Mouse (Mus musculus) forebrain, embryonic 14.5 days (tissue): ENCODE results near the gene Slc16a9. TPM values are rescaled to one million over a fixed set of nuclear protein-coding genes. Genes with fewer than 3 reads are reported as not detected.

Source experiments
- ATAC-seq: fragments of 200-750 bp; cut with Nextera tagmentation; 2 replicates; pipeline ENCODE4 v1.8.0; 2017; ENCODE audit warnings: mild to moderate bottlenecking, moderate library complexity
- DNase-seq: peaks from one replicate; pipeline ENCODE4 v3.0.0-alpha.2; 2015; ENCODE audit warnings: low spot score
- H3K27ac ChIP-seq: fragments of 300-500 bp; sonication (generic); 2 replicates; pipeline ENCODE4 v1.5.1; 2014; ENCODE audit warnings: low read depth, mild to moderate bottlenecking, control low read depth, low read length, moderate library complexity
- H3K27me3 ChIP-seq: fragments of 300-500 bp; sonication (generic); replicated peaks from 2 replicates; pipeline ENCODE4 v1.6.1; 2014; ENCODE audit warnings: low read length, control low read depth, mixed read lengths; ENCODE audit not compliant: control insufficient read depth, insufficient read depth
- H3K36me3 ChIP-seq: fragments of 300-500 bp; sonication (generic); 2 replicates; pipeline ENCODE4 v1.6.1; 2014; ENCODE audit warnings: low read length, control low read depth; ENCODE audit not compliant: control insufficient read depth, insufficient read depth
- H3K4me1 ChIP-seq: fragments of 300-500 bp; sonication (generic); 2 replicates; pipeline ENCODE4 v1.6.1; 2014; ENCODE audit warnings: antibody characterized with exemption, low read length, control low read depth; ENCODE audit not compliant: control insufficient read depth, insufficient read depth
- H3K4me2 ChIP-seq: fragments of 300-500 bp; sonication (generic); 2 replicates; pipeline ENCODE4 v1.6.1; 2014; ENCODE audit warnings: mild to moderate bottlenecking, control low read depth, low read length
- H3K4me3 ChIP-seq: fragments of 300-500 bp; sonication (generic); 2 replicates; pipeline ENCODE4 v1.5.1; 2014; ENCODE audit warnings: low read depth, low read length, control low read depth
- H3K9ac ChIP-seq: fragments of 300-500 bp; sonication (generic); 2 replicates; pipeline ENCODE4 v1.6.1; 2014; ENCODE audit warnings: mild to moderate bottlenecking, low read length, control low read depth, moderate library complexity
- H3K9me3 ChIP-seq: fragments of 300-500 bp; sonication (generic); replicated peaks from 2 replicates; pipeline ENCODE4 v1.6.1; 2016; ENCODE audit warnings: low read length, control low read depth, mixed read lengths; ENCODE audit not compliant: control insufficient read depth
- WGBS: fragments of 180-500 bp; shearing (Covaris S2); extraction: QIAGEN DNeasy Blood & Tissue Kit; methylation state at CpG from one replicate; pipeline ENCODE4 v1.1.7; 2014; 5-methylcytosine and 5-hydroxymethylcytosine counted together
- polyA plus RNA-seq: library from polyadenylated mRNA; unstranded; fragments of >200 nt; fragmentation: Nextera tagmentation; extraction: Ambion mirVana; gene quantifications from 2 replicates; pipeline ENCODE4 v1.2.1, GENCODE M21; 2014

The Slc16a9 gene
- polyA plus RNA-seq, 1 experiment from 2014 or later = 1.4 TPM

DNA sequence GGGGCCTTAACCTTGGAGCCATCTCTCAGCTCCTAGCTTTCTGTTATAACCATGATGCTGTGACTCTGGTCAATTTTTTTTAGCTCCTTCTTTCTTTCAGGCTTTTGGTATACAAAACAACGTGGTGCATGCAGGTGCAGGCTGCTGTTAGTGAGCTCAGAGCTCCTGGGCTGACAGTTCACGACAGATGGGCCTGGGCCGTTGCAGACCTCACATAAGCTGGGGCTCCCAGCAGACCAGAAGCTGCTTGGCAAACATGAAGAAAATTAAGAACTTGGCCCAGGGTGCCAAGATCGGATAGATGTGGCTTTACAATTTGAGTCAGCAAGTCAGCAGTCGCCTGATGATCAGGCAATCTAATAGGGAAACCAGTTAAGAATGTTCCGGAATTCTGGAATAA, 82.4 kb downstream of the Slc16a9 start:
- ATAC-seq (no peak), DNase-seq (no peak)
- WGBS = 90% methylated on average over 6 of the region's 6 CpGs

DNA sequence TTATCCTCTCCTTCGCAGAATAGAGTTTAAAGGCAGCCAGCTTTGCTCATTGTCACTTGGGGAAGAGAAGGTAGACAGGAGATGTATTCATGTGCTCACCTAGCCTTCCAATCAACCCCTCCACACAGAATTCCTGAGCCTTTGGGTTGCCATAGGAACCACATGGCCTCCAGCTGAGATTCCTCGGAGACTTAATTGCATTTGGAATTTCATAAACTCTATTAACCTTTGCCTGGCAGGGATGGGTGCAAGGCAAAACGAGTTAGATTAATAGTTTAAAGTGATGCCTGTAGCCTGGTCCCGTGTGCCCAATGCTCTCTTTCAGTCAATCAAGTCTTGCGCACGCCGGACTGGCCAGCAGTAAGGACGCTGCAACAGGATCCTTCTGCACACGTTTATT, 83.2 kb downstream of the Slc16a9 start:
- Histone ChIP-seq H3K9me3 (no peaks in the 10 kb centered on the region), H3K9ac (no peak overlapping the region), H3K27ac (no peak overlapping the region), H3K4me2 (no peak overlapping the region), H3K27me3 (no peaks in the 10 kb centered on the region), H3K36me3 (no peaks in the 10 kb centered on the region), H3K4me3 (no peak overlapping the region), H3K4me1 (no peaks in the 10 kb centered on the region)
- WGBS = 69% methylated on average over 9 of the region's 9 CpGs
- DNase-seq (peak; percentile 54), ATAC-seq (no peak)

More for the DNA sequence above, 82.4 kb downstream of the Slc16a9 start:
- Histone ChIP-seq H3K4me3 (no peak overlapping the region), H3K9ac (no peak overlapping the region), H3K4me1 (no peaks in the 10 kb centered on the region), H3K9me3 (no peaks in the 10 kb centered on the region), H3K4me2 (no peak overlapping the region), H3K27me3 (no peaks in the 10 kb centered on the region), H3K36me3 (no peaks in the 10 kb centered on the region), H3K27ac (no peak overlapping the region; the same call in 1 of the 2 replicates)

Other genes with a start within 250 kb of the Slc16a9 start
- 22.8 and 25.8 TPM in 2 replicates for gene Ccdc6, start 148.0 kb upstream of the Slc16a9 start, polyA plus RNA-seq
- 0.83 TPM in 1 of 2 replicates, not detected in the other for gene Mrln, start 40.4 kb upstream of the Slc16a9 start, polyA plus RNA-seq
- 20.8 and 25.3 TPM in 2 replicates for gene Fam13c, start 195.4 kb downstream of the Slc16a9 start, polyA plus RNA-seq